In genomic region chr3:38131887-38132220, GRCm38 (mm10) we compare ENCODE assay signal across 21 mouse cellular contexts.
DNase-seq lines count a peak whose midpoint lies in the region; ATAC-seq and TF ChIP-seq lines count a peak whose summit lies in the region.
"Had no signal": no experiment of that assay in that cellular context is flagged by ENCODE, and none has a peak within 500 bp of the region (broad histone marks: within the 10 kb centered on the region; RNA-seq: fewer than 3 reads in every experiment).

No protein-coding gene starts in this region.

- H3K4me1 ChIP-seq in kidney, adult 2 months (ENCODE audit: control insufficient read depth, insufficient read depth, low read length), result peaks cover 13% of the 10 kb centered on the region
- H3K4me1 ChIP-seq in kidney, postnatal 0 days (replicated peaks; ENCODE audit: insufficient read depth, low read length), result peaks cover 29% of the 10 kb centered on the region; the same call in 1 of the 2 replicates
- H3K4me1 ChIP-seq in limb, embryonic 10.5 days, result peaks cover 12% of the 10 kb centered on the region
- H3K4me1 ChIP-seq in stomach, postnatal 0 days (replicated peaks; ENCODE audit: control insufficient read depth, insufficient read depth), result no peaks in the 10 kb centered on the region
- H3K4me1 ChIP-seq: embryonic facial prominence, embryonic 10.5 days; forebrain, embryonic 10.5 days; hindbrain, embryonic 15.5 days had no signal

- no peak for TF ChIP-seq POLR2A in kidney, adult 2 months (IDR thresholded peaks at IDR 0.05; ENCODE audit: low read depth, low read length)

- no peaks in the 10 kb centered on the region for H3K9me3 ChIP-seq in kidney, postnatal 0 days (replicated peaks; ENCODE audit: low read length)
- H3K9me3 ChIP-seq in limb, embryonic 10.5 days (replicated peaks), result no peaks in the 10 kb centered on the region
- H3K9me3 ChIP-seq in stomach, postnatal 0 days (ENCODE audit: control insufficient read depth, low read length), result no peaks in the 10 kb centered on the region
- H3K9me3 ChIP-seq: embryonic facial prominence, embryonic 10.5 days; forebrain, embryonic 10.5 days; heart, embryonic 13.5 days; hindbrain, embryonic 15.5 days had no signal

- no peak overlapping the region for H3K4me3 ChIP-seq in kidney, adult 2 months (ENCODE audit: insufficient read depth, low read depth, low read length)
- no peak overlapping the region for H3K4me3 ChIP-seq in kidney, postnatal 0 days (replicated peaks; ENCODE audit: low read depth, low read length)
- H3K4me3 ChIP-seq in limb, embryonic 10.5 days, result no peak overlapping the region
- no peak overlapping the region for H3K4me3 ChIP-seq in stomach, postnatal 0 days (ENCODE audit: low read depth, low read length)
- H3K4me3 ChIP-seq: embryonic facial prominence, embryonic 10.5 days; erythroblast, embryonic 14.5 days; forebrain, embryonic 10.5 days; heart, embryonic 13.5 days; hindbrain, embryonic 15.5 days had no signal

- H3K27ac ChIP-seq in kidney, adult 2 months (ENCODE audit: insufficient read depth, low read depth, low read length), result peak overlapping the region; percentile 34; the same call in 1 of the 2 replicates
- peak overlapping the region; percentile 55 for H3K27ac ChIP-seq in kidney, postnatal 0 days
- peak overlapping the region; percentile 42; the same call in 1 of the 2 replicates for H3K27ac ChIP-seq in limb, embryonic 10.5 days
- no peak overlapping the region for H3K27ac ChIP-seq in stomach, postnatal 0 days (replicated peaks)
- H3K27ac ChIP-seq: embryonic facial prominence, embryonic 10.5 days; forebrain, embryonic 10.5 days; heart, embryonic 13.5 days; hindbrain, embryonic 15.5 days had no signal

- no peak for DNase-seq in kidney, adult 2 months
- no peak for DNase-seq in kidney, adult 11 months
- peak; percentile 87 for DNase-seq in kidney, postnatal 0 days (ENCODE audit: low spot score)
- no peak for DNase-seq in kidney, postnatal 36 days
- DNase-seq in limb, embryonic 10.5 days (ENCODE audit: low spot score), result no peak
- no peak for DNase-seq in stomach, postnatal 0 days (ENCODE audit: low spot score)
- DNase-seq in left cerebral cortex, postnatal 14 days (ENCODE audit: low spot score in 2 of 2), result no peak
- DNase-seq: adrenal gland, adult 2 months; adrenal gland, postnatal 25 days; cerebellum, adult 2 months; cerebellum, postnatal 10 days; gastrocnemius, postnatal 10 days; heart, postnatal 36 days had no signal

- H3K27me3 ChIP-seq in kidney, adult 2 months (replicated peaks; ENCODE audit: control insufficient read depth, insufficient read depth, low read length), result no peaks in the 10 kb centered on the region
- H3K27me3 ChIP-seq in kidney, postnatal 0 days (ENCODE audit: insufficient read depth, low read length), result no peaks in the 10 kb centered on the region
- no peaks in the 10 kb centered on the region for H3K27me3 ChIP-seq in limb, embryonic 10.5 days (ENCODE audit: low read depth, poor library complexity, severe bottlenecking)
- no peaks in the 10 kb centered on the region for H3K27me3 ChIP-seq in stomach, postnatal 0 days (ENCODE audit: control insufficient read depth, insufficient read depth, low read length)
- H3K27me3 ChIP-seq: CH12.LX; heart, embryonic 13.5 days; hindbrain, embryonic 15.5 days; Patski had no signal

- no peak for TF ChIP-seq CTCF in kidney, adult 2 months (conservative IDR thresholded peaks at IDR 0.05; ENCODE audit: insufficient read depth, insufficient read length, low read depth, low read length)
- TF ChIP-seq CTCF in kidney, postnatal 0 days (IDR thresholded peaks at IDR 0.05; ENCODE audit: low read depth), result no peak
- no peak for TF ChIP-seq CTCF in stomach, postnatal 0 days (IDR thresholded peaks at IDR 0.05; ENCODE audit: low read depth)

- no peak overlapping the region for H3K4me2 ChIP-seq in kidney, postnatal 0 days (ENCODE audit: low read length)
- no peak overlapping the region for H3K4me2 ChIP-seq in stomach, postnatal 0 days (replicated peaks; ENCODE audit: low read depth)
- H3K4me2 ChIP-seq: heart, embryonic 13.5 days; hindbrain, embryonic 15.5 days had no signal

- ATAC-seq in kidney, postnatal 0 days (replicated peaks; ENCODE audit: low FRiP score, low read depth), result peak; percentile 49; the same call in 1 of the 2 replicates
- ATAC-seq in stomach, postnatal 0 days (ENCODE audit: low FRiP score, low TSS enrichment), result peak; percentile 8; the same call in 1 of the 2 replicates
- ATAC-seq: forebrain, embryonic 14.5 days had no signal

- WGBS in kidney, adult 2 months, result 78% methylated on average over 3 of the region's 3 CpGs
- 51% methylated on average over 3 of the region's 3 CpGs for WGBS in kidney, postnatal 0 days
- 93% methylated on average over 3 of the region's 3 CpGs for WGBS in limb, embryonic 10.5 days
- 83% methylated on average over 3 of the region's 3 CpGs for WGBS in stomach, postnatal 0 days

- no peak for TF ChIP-seq EP300 in stomach, postnatal 0 days (optimal IDR thresholded peaks at IDR 0.05)

- H3K9ac ChIP-seq in kidney, postnatal 0 days (ENCODE audit: low read depth, low read length), result no peak overlapping the region
- no peak overlapping the region for H3K9ac ChIP-seq in stomach, postnatal 0 days (ENCODE audit: low read length)
- H3K9ac ChIP-seq: heart, embryonic 13.5 days; hindbrain, embryonic 15.5 days had no signal

- intact Hi-C loops in left cerebral cortex, postnatal 14 days (cut with DNase I), result no loop called here

- no peaks in the 10 kb centered on the region for H3K36me3 ChIP-seq in kidney, adult 2 months (ENCODE audit: control insufficient read depth, insufficient read depth, low read length)
- H3K36me3 ChIP-seq in kidney, postnatal 0 days (ENCODE audit: insufficient read depth, low read length), result no peaks in the 10 kb centered on the region
- H3K36me3 ChIP-seq in limb, embryonic 10.5 days, result no peaks in the 10 kb centered on the region
- no peaks in the 10 kb centered on the region for H3K36me3 ChIP-seq in stomach, postnatal 0 days (ENCODE audit: control insufficient read depth, insufficient read depth, low read length)
- H3K36me3 ChIP-seq: embryonic facial prominence, embryonic 10.5 days; forebrain, embryonic 10.5 days; heart, embryonic 13.5 days; hindbrain, embryonic 15.5 days had no signal
